Mouse (Mus musculus): Measurements from ENCODE around the gene Thtpa.

GRCm38 (mm10) chr14:55085324-55086008 lies 9.1 kb upstream of the Thtpa start:
- TF ChIP-seq POLR2A (IDR thresholded peaks at IDR 0.05; ENCODE audit: borderline replicate concordance, insufficient read depth, low read length) (0 out of 2 replicates have a peak, but pooled peaks have one; percentile 13), CTCF (IDR thresholded peaks at IDR 0.05; ENCODE audit: borderline replicate concordance, insufficient read depth, low read depth, low read length) (no peak)
